Mouse (Mus musculus): ENCODE measurements around the gene Fbxw11. TPM values are rescaled to one million over a fixed set of nuclear protein-coding genes. Genes with fewer than 3 reads are reported as not detected.

Gene Fbxw11
- 37.7 and 45.8 TPM in 2 replicates for total RNA-seq (2012; rRNA removed)

- H3K4me1 ChIP-seq (ENCODE audit: control insufficient read depth in 2 of 2, insufficient read depth in 2 of 2, low read length in 2 of 2, poor library complexity in 1 of 2), result no peaks in the 10 kb centered on the region
- peak within 1 kb of the TSS; percentile 95 for H3K9ac ChIP-seq (ENCODE audit: insufficient read depth, low read depth, low read length, poor library complexity, severe bottlenecking)
- peak within 1 kb of the TSS; percentile 85 for H3K27ac ChIP-seq (ENCODE audit: insufficient read depth, low read depth, low read length, poor library complexity, severe bottlenecking)
- no peak for TF ChIP-seq MAFK (IDR thresholded peaks at IDR 0.05; ENCODE audit: insufficient read depth, low read depth, low read length)
- TF ChIP-seq ZNF384 (IDR thresholded peaks at IDR 0.05; ENCODE audit: low read depth, low read length), result no peak
- TF ChIP-seq CHD2 (IDR thresholded peaks at IDR 0.05; ENCODE audit: low read depth, low read length), result peak; percentile 89
- peak; percentile 94 for TF ChIP-seq HCFC1 (IDR thresholded peaks at IDR 0.05; ENCODE audit: borderline replicate concordance, insufficient read depth, low read length)
- no peak for TF ChIP-seq ZC3H11A (IDR thresholded peaks at IDR 0.05; ENCODE audit: borderline replicate concordance, low read depth, low read length)
- no peaks in the 10 kb centered on the region for H3K9me3 ChIP-seq (ENCODE audit: control insufficient read depth, insufficient read depth, low read depth, low read length)
- no peaks in the 10 kb centered on the region for H3K36me3 ChIP-seq (ENCODE audit: control insufficient read depth, insufficient read depth, low read length, poor library complexity, severe bottlenecking)
- DNase-seq (ENCODE audit: low read depth, low spot score), result peak; percentile 97
- H3K4me3 ChIP-seq (ENCODE audit: insufficient read depth in 1 of 2, low read depth in 1 of 2, low read length in 2 of 2, poor library complexity in 1 of 2, severe bottlenecking in 1 of 2), result peak within 1 kb of the TSS; percentile 81 to 96
- in situ Hi-C loops (cut with MboI; ENCODE audit: low sequenced_read_pairs in 2 of 2, unreplicated experiment in 2 of 2), result no loop called here
These were observed at the start of gene Fbxw11 for GRCm38 (mm10) chr11:32642249-32642876. Gene Fbxw11, plus strand, starts transcription at chr11:32642724.

- Histone ChIP-seq H3K27ac (ENCODE audit: insufficient read depth, low read depth, low read length, poor library complexity, severe bottlenecking) (no peak overlapping the region), H3K36me3 (ENCODE audit: control insufficient read depth, insufficient read depth, low read length, poor library complexity, severe bottlenecking) (no peaks in the 10 kb centered on the region), H3K4me3 (ENCODE audit: insufficient read depth in 1 of 2, low read depth in 1 of 2, low read length in 2 of 2, poor library complexity in 1 of 2, severe bottlenecking in 1 of 2) (no peak overlapping the region), H3K9ac (ENCODE audit: insufficient read depth, low read depth, low read length, poor library complexity, severe bottlenecking) (no peak overlapping the region), H3K9me3 (ENCODE audit: control insufficient read depth, insufficient read depth, low read depth, low read length) (no peaks in the 10 kb centered on the region), H3K4me1 (ENCODE audit: control insufficient read depth in 2 of 2, insufficient read depth in 2 of 2, low read length in 2 of 2, poor library complexity in 1 of 2) (peaks cover 0 to 3% of the 10 kb centered on the region in 2 experiments; a peak in 1 of 4 replicates)
- TF ChIP-seq MAFK (IDR thresholded peaks at IDR 0.05; ENCODE audit: insufficient read depth, low read depth, low read length) (no peak), CHD2 (IDR thresholded peaks at IDR 0.05; ENCODE audit: low read depth, low read length) (no peak), ZNF384 (IDR thresholded peaks at IDR 0.05; ENCODE audit: low read depth, low read length) (no peak), ZC3H11A (IDR thresholded peaks at IDR 0.05; ENCODE audit: borderline replicate concordance, low read depth, low read length) (no peak), HCFC1 (IDR thresholded peaks at IDR 0.05; ENCODE audit: borderline replicate concordance, insufficient read depth, low read length) (no peak)
- DNase-seq (ENCODE audit: low read depth, low spot score), result no peak
- in situ Hi-C loops (cut with MboI; ENCODE audit: low sequenced_read_pairs in 2 of 2, unreplicated experiment in 2 of 2), result no loop called here
These were observed 49.4 kb upstream of the Fbxw11 start for GRCm38 (mm10) chr11:32593081-32593480.

GRCm38 (mm10) chr11:32594122-32594521 is 48.4 kb upstream of the Fbxw11 start:
- H3K4me3 ChIP-seq (ENCODE audit: insufficient read depth in 1 of 2, low read depth in 1 of 2, low read length in 2 of 2, poor library complexity in 1 of 2, severe bottlenecking in 1 of 2), result no peak overlapping the region
- no peak overlapping the region for H3K27ac ChIP-seq (ENCODE audit: insufficient read depth, low read depth, low read length, poor library complexity, severe bottlenecking)
- no peaks in the 10 kb centered on the region for H3K36me3 ChIP-seq (ENCODE audit: control insufficient read depth, insufficient read depth, low read length, poor library complexity, severe bottlenecking)
- no peak for DNase-seq (ENCODE audit: low read depth, low spot score)
- in situ Hi-C loops (cut with MboI; ENCODE audit: low sequenced_read_pairs in 2 of 2, unreplicated experiment in 2 of 2), result no loop called here
- no peak overlapping the region for H3K9ac ChIP-seq (ENCODE audit: insufficient read depth, low read depth, low read length, poor library complexity, severe bottlenecking)
- H3K4me1 ChIP-seq (ENCODE audit: control insufficient read depth in 2 of 2, insufficient read depth in 2 of 2, low read length in 2 of 2, poor library complexity in 1 of 2), result no peaks in the 10 kb centered on the region
- H3K9me3 ChIP-seq (ENCODE audit: control insufficient read depth, insufficient read depth, low read depth, low read length), result no peaks in the 10 kb centered on the region
- TF ChIP-seq HCFC1 (IDR thresholded peaks at IDR 0.05; ENCODE audit: borderline replicate concordance, insufficient read depth, low read length) (no peak), ZC3H11A (IDR thresholded peaks at IDR 0.05; ENCODE audit: borderline replicate concordance, low read depth, low read length) (peak; percentile 22; the same call in 1 of the 2 replicates), ZNF384 (IDR thresholded peaks at IDR 0.05; ENCODE audit: low read depth, low read length) (no peak; the same call in 1 of the 2 replicates), MAFK (IDR thresholded peaks at IDR 0.05; ENCODE audit: insufficient read depth, low read depth, low read length) (no peak)

- no peak for DNase-seq (ENCODE audit: low read depth, low spot score)
- Histone ChIP-seq H3K36me3 (ENCODE audit: control insufficient read depth, insufficient read depth, low read length, poor library complexity, severe bottlenecking) (no peaks in the 10 kb centered on the region), H3K27ac (ENCODE audit: insufficient read depth, low read depth, low read length, poor library complexity, severe bottlenecking) (no peak overlapping the region), H3K4me1 (ENCODE audit: control insufficient read depth in 2 of 2, insufficient read depth in 2 of 2, low read length in 2 of 2, poor library complexity in 1 of 2) (peaks cover 2 to 13% of the 10 kb centered on the region in 2 experiments; a peak in 3 of 4 replicates), H3K9ac (ENCODE audit: insufficient read depth, low read depth, low read length, poor library complexity, severe bottlenecking) (no peak overlapping the region), H3K9me3 (ENCODE audit: control insufficient read depth, insufficient read depth, low read depth, low read length) (no peaks in the 10 kb centered on the region), H3K4me3 (ENCODE audit: insufficient read depth in 1 of 2, low read depth in 1 of 2, low read length in 2 of 2, poor library complexity in 1 of 2, severe bottlenecking in 1 of 2) (no peak overlapping the region)
- in situ Hi-C loops (cut with MboI; ENCODE audit: low sequenced_read_pairs in 2 of 2, unreplicated experiment in 2 of 2), result no loop called here
- no peak for TF ChIP-seq MAFK (IDR thresholded peaks at IDR 0.05; ENCODE audit: insufficient read depth, low read depth, low read length)
- no peak for TF ChIP-seq HCFC1 (IDR thresholded peaks at IDR 0.05; ENCODE audit: borderline replicate concordance, insufficient read depth, low read length)
- TF ChIP-seq ZC3H11A (IDR thresholded peaks at IDR 0.05; ENCODE audit: borderline replicate concordance, low read depth, low read length), result no peak
- no peak for TF ChIP-seq ZNF384 (IDR thresholded peaks at IDR 0.05; ENCODE audit: low read depth, low read length)
- TF ChIP-seq CHD2 (IDR thresholded peaks at IDR 0.05; ENCODE audit: low read depth, low read length), result no peak
These were observed 42.2 kb upstream of the Fbxw11 start for GRCm38 (mm10) chr11:32600371-32600770.
